Mouse (Mus musculus) midbrain, embryonic 16.5 days (tissue): ENCODE data around the gene Cblb. TPM values are rescaled to one million over a fixed set of nuclear protein-coding genes. Genes with fewer than 3 reads are reported as not detected.

ENCODE experiments used
- ATAC-seq: fragments of 200-750 bp; cut with Nextera tagmentation; 2 replicates; pipeline ENCODE4 v1.8.0; 2017; ENCODE audit warnings: moderate TSS enrichment
- H3K27ac ChIP-seq: fragments of 300-500 bp; sonication (generic); 2 replicates; pipeline ENCODE4 v1.5.1; 2014; ENCODE audit warnings: mild to moderate bottlenecking, low read length, mixed read lengths
- H3K27me3 ChIP-seq: fragments of 300-500 bp; sonication (generic); 2 replicates; pipeline ENCODE4 v1.6.1; 2014; ENCODE audit warnings: low read depth, low read length, mixed read lengths; ENCODE audit not compliant: control insufficient read depth, insufficient read depth
- H3K36me3 ChIP-seq: fragments of 300-500 bp; sonication (generic); 2 replicates; pipeline ENCODE4 v1.6.1; 2014; ENCODE audit warnings: mild to moderate bottlenecking, low read length, moderate library complexity, mixed read lengths; ENCODE audit not compliant: control insufficient read depth, insufficient read depth
- H3K4me1 ChIP-seq: fragments of 300-500 bp; sonication (generic); 2 replicates; pipeline ENCODE4 v1.6.1; 2014; ENCODE audit warnings: mild to moderate bottlenecking, low read length, mixed read lengths; ENCODE audit not compliant: control insufficient read depth, insufficient read depth
- H3K4me2 ChIP-seq: fragments of 300-500 bp; sonication (generic); 2 replicates; pipeline ENCODE4 v1.6.1; 2014; ENCODE audit warnings: mild to moderate bottlenecking, low read length, mixed read lengths
- H3K4me3 ChIP-seq: fragments of 300-500 bp; sonication (generic); 2 replicates; pipeline ENCODE4 v1.5.1; 2014; ENCODE audit warnings: low read depth, mild to moderate bottlenecking, low read length, moderate library complexity, mixed read lengths
- H3K9ac ChIP-seq: fragments of 300-500 bp; sonication (generic); 2 replicates; pipeline ENCODE4 v1.6.1; 2014; ENCODE audit warnings: low read depth, low read length, mixed read lengths
- H3K9me3 ChIP-seq: fragments of 300-500 bp; sonication (generic); replicated peaks from 2 replicates; pipeline ENCODE4 v1.6.1; 2014; ENCODE audit warnings: mild to moderate bottlenecking, low read length, mixed read lengths; ENCODE audit not compliant: control insufficient read depth, poor library complexity, severe bottlenecking
- WGBS: fragments of 180-500 bp; shearing (Covaris S2); extraction: QIAGEN DNeasy Blood & Tissue Kit; methylation state at CpG from one replicate; pipeline ENCODE4 v1.1.7; 2014; 5-methylcytosine and 5-hydroxymethylcytosine counted together
- polyA plus RNA-seq: library from polyadenylated mRNA; unstranded; fragments of >200 nt; fragmentation: Nextera tagmentation; extraction: Ambion mirVana; gene quantifications from 2 replicates; pipeline ENCODE4 v1.2.1, GENCODE M21; 2015

Gene Cblb
- polyA plus RNA-seq, 1 experiment from 2014 or later: 10.4 TPM

DNA sequence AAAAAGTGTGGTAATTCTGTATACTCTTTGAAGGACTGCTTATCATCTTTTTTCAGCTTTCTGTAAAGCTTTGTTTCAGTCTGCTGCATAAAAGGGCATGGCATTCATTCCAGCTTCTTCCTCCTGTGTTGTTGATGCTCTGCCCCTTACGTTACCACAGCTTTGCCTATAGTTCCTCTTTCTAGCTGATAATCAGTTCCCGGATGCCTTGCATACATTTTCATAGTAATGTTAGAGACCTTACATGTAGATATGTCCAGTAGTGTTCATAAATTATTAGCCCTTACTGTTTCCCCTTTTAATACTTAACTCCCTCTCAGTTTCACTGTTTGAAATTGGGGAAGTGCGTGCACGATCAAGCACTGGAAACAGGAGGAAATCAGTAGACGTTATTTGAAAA lies 113.8 kb downstream of the Cblb start:
- Histone ChIP-seq H3K9ac (no peak overlapping the region), H3K4me3 (no peak overlapping the region), H3K4me1 (peaks cover 4% of the 10 kb centered on the region; the same call in 1 of the 2 replicates), H3K36me3 (peaks cover 5% of the 10 kb centered on the region; the same call in 1 of the 2 replicates), H3K4me2 (no peak overlapping the region), H3K27me3 (no peaks in the 10 kb centered on the region), H3K9me3 (no peaks in the 10 kb centered on the region), H3K27ac (no peak overlapping the region)
- 83% methylated on average over 5 of the region's 5 CpGs for WGBS
- ATAC-seq: no peak

DNA sequence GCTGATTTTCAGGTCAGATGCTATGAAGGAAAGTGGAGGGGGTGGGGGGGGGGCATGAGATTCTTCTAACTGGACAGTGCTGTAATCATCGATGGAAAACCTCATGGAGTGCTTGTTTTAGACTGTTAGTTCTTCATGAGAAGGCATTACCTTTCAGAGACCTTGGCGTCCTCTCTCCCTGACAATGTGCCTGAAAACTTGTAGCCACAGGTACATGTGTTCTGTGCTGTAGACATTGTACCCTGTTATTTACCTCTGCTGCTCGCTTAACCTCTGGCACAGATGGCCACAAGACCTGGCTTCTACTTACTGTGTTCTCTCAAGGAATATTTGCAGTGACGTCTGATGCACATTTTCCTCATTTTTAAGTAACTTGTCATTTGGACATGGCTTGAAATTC lies 114.5 kb downstream of the Cblb start:
- ATAC-seq: no peak
- no peak overlapping the region for H3K27ac ChIP-seq
- H3K27me3 ChIP-seq: no peaks in the 10 kb centered on the region
- H3K9me3 ChIP-seq: no peaks in the 10 kb centered on the region
- 91% methylated on average over 4 of the region's 4 CpGs for whole genome bisulfite sequencing
- H3K4me1 ChIP-seq: peaks cover 4% of the 10 kb centered on the region; the same call in 1 of the 2 replicates
- H3K4me2 ChIP-seq: no peak overlapping the region
- no peak overlapping the region for H3K9ac ChIP-seq
- H3K36me3 ChIP-seq: peaks cover 5% of the 10 kb centered on the region; the same call in 1 of the 2 replicates
- no peak overlapping the region for H3K4me3 ChIP-seq

DNA sequence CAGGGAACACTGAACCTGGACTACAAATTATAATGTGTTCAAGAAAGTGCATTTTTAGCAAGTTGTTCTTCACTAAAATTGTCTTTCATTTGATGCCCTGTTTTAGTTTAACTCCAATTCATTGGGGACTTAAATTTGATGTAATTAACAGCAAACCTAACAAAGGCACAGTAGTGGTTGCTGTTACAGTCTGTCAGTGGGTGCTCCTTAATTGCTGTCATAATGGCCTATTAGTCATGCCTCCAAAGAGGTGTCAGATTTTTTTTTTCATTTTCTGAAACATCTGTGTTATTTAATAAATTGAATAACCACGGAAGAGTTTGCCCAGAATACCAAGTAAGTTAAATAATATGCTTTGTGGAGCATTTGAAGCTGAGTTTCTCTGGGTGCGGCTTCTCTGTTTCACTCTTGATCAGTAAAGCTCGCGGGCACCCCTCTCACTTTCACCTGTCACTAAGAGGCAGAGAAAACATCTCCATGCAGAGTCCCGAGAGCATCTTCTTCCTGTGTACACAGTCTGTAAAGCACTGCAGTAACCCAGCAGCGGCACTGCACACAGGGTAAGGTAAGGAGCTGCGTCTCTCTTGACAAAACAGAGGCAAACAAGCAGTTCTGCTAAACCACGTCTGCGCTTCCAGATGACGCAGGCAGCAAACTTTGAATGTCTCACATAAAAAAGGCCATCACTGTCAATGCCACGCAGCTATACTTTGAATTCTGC lies 116.1 kb downstream of the Cblb start:
- Histone ChIP-seq H3K4me2 (no peak overlapping the region), H3K4me3 (no peak overlapping the region), H3K27ac (no peak overlapping the region), H3K9ac (no peak overlapping the region), H3K4me1 (peaks cover 4% of the 10 kb centered on the region; the same call in 1 of the 2 replicates), H3K9me3 (no peaks in the 10 kb centered on the region), H3K36me3 (peaks cover 2% of the 10 kb centered on the region; the same call in 1 of the 2 replicates), H3K27me3 (no peaks in the 10 kb centered on the region)
- ATAC-seq: peak; percentile 48; the same call in 1 of the 2 replicates
- 73% methylated on average over 11 of the region's 11 CpGs for WGBS

DNA sequence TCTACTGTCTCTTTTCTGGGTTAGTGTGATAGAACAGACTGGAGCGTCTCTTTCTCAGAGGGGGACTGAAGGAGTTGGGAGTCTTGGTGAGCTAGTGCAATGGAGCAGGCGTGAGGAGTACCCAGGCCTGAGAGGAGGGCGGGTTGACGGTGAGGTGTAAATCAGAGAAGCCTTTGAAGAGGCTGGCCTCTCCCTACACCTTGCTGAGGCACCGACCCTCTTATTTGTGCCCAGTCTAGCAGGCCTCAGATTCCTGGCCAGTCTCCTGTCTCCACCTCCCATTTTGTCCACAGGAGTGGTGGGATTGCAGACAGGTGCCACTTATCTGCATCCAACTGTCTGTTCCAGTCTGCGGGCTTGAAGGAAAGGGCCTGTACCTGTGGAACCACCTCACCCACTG lies 117.0 kb downstream of the Cblb start:
- ATAC-seq: no peak
- H3K4me1 ChIP-seq: peaks cover 4% of the 10 kb centered on the region; the same call in 1 of the 2 replicates
- H3K9me3 ChIP-seq: no peaks in the 10 kb centered on the region
- WGBS: 95% methylated on average over 6 of the region's 6 CpGs
- no peak overlapping the region for H3K4me2 ChIP-seq
- H3K9ac ChIP-seq: no peak overlapping the region
- no peaks in the 10 kb centered on the region for H3K27me3 ChIP-seq
- H3K27ac ChIP-seq: no peak overlapping the region
- peaks cover 4% of the 10 kb centered on the region for H3K36me3 ChIP-seq
- H3K4me3 ChIP-seq: no peak overlapping the region

DNA sequence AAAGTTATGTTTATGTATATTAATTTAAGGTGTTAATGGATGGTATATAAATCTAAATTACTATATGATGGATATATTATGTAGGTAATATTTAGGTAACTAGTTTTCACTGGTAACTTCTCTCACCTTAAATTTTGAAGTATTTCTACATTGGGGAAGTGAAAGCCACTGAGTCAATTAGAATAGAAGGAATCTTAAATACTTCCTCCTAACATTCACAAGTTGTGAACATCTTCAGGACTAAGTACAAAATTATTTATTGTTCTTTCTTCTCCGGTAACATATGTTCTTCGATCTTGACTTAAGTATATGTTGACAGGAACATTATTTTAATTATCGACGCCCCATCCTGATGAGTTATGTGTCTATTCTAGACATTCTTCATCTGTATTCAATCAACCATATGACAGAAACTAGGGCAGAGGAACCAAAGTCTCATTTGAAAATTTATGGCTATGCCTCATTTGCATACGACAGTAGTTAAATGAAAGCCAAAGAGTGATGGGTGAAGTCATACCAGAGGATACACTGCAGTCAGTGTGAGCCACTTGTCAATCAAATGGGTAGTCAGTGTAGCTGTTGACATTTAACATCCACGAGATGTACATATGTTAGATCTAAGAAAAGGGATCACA lies 118.2 kb downstream of the Cblb start:
- no peaks in the 10 kb centered on the region for H3K9me3 ChIP-seq
- no peaks in the 10 kb centered on the region for H3K27me3 ChIP-seq
- no peak overlapping the region for H3K4me2 ChIP-seq
- H3K9ac ChIP-seq: no peak overlapping the region
- H3K36me3 ChIP-seq: peaks cover 2% of the 10 kb centered on the region; the same call in 1 of the 2 replicates
- H3K4me3 ChIP-seq: no peak overlapping the region
- no peak overlapping the region for H3K27ac ChIP-seq
- peaks cover 4% of the 10 kb centered on the region; the same call in 1 of the 2 replicates for H3K4me1 ChIP-seq
- WGBS: 93% methylated on average over 6 of the region's 6 CpGs
- no peak for ATAC-seq

DNA sequence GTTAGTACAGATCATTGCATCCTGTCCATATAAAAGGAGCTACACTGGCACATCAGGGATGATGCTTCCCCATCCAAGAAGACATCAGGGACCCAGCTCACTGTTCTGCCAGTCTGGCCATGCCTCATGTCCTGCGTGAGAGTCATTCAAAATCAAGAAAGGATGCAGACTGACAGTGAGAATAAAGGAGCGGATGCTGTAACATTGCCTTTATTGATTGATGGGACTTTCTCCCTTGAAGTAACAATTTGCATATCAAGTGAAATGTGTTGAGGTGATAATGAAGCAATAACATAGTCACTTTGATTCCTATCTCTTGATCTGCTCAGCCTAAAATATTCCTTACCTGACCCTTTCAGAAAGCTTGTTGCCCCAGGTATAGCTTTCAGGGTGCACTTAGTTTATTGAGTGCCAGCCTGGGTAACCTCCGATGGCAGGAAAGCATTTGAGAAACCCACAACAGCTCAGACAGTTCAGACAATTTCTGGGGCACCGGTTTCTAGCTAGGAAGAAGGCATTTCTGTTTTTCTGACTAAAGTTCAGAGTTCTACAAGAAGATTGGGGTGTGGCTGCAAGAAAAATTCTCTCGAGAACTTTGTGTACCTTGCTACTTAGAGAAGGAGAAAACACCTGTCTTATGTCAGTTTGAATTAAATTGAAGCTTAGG lies 124.1 kb downstream of the Cblb start:
- H3K9ac ChIP-seq: no peak overlapping the region
- H3K27ac ChIP-seq: no peak overlapping the region
- H3K4me2 ChIP-seq: no peak overlapping the region
- H3K4me3 ChIP-seq: no peak overlapping the region
- peaks cover 2% of the 10 kb centered on the region; the same call in 1 of the 2 replicates for H3K36me3 ChIP-seq
- no peaks in the 10 kb centered on the region for H3K27me3 ChIP-seq
- no peak for ATAC-seq
- whole genome bisulfite sequencing: 89% methylated on average over 5 of the region's 5 CpGs
- no peaks in the 10 kb centered on the region for H3K4me1 ChIP-seq
- no peaks in the 10 kb centered on the region for H3K9me3 ChIP-seq

DNA sequence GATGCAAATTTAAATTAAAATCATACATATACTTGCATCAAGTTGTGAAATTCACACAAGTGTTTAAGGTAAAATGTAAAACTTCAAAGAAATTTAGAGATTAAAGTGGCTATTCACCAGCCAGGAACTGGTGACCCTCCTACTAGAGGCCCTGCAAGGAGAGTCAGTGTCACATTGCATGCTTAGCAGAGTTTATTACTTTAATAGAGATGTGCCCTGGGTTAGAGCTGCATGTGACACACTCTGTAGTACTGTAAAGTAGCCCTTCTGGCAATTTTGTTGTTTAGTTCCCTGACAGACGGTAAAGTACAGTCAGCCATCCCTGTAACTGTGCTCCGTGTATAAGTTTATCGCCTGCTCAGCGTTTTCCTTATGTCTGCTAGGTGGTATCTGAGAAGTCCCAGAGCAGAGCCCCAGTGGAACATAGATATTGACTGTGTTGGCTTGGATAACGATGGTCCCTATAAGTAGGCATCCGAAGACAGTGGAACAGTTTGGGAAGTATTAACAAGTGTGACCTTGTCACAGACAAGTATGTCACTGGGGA lies 129.0 kb downstream of the Cblb start:
- Histone ChIP-seq H3K27ac (no peak overlapping the region), H3K36me3 (no peaks in the 10 kb centered on the region), H3K4me2 (no peak overlapping the region), H3K4me3 (no peak overlapping the region), H3K9me3 (no peaks in the 10 kb centered on the region), H3K27me3 (no peaks in the 10 kb centered on the region), H3K4me1 (no peaks in the 10 kb centered on the region), H3K9ac (no peak overlapping the region)
- WGBS: 83% methylated on average over 6 of the region's 6 CpGs
- no peak for ATAC-seq

DNA sequence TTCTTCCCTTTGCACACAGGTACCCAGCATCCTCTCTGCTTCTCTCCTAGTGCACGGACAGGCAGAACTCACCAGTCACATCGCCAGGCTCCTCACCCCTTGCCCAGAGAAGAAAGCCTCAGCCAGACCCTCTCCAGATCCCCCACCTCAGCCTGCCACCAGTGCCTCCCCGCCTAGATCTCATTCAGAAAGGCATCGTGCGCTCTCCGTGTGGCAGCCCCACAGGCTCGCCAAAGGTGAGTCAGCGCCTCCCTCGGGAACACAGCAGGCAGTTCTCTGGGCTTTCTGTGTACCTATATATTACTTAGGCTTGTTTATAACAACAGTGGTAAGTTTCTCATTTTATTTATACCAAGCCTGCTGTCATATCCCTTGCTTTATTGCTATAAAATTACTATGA lies 133.2 kb downstream of the Cblb start:
- WGBS: 83% methylated on average over 9 of the region's 9 CpGs
- H3K9ac ChIP-seq: no peak overlapping the region
- ATAC-seq: 0 out of 2 replicates have a peak, but pooled peaks have one; percentile 17
- no peaks in the 10 kb centered on the region for H3K4me1 ChIP-seq
- no peak overlapping the region for H3K4me2 ChIP-seq
- no peak overlapping the region for H3K4me3 ChIP-seq
- H3K36me3 ChIP-seq: peaks cover 11% of the 10 kb centered on the region
- no peaks in the 10 kb centered on the region for H3K9me3 ChIP-seq
- no peak overlapping the region for H3K27ac ChIP-seq
- no peaks in the 10 kb centered on the region for H3K27me3 ChIP-seq
